Mouse (Mus musculus) kidney, adult 11 months (tissue): ENCODE measurements around the gene Gbx1.

Experiments
- DNase-seq: peaks from one replicate; pipeline ENCODE4 v3.0.0; 2022

Gbx1 gene

GRCm38 (mm10) chr5:24474723-24475261 is 52.2 kb downstream of the Gbx1 start:
- DNase-seq: no peak

DNA sequence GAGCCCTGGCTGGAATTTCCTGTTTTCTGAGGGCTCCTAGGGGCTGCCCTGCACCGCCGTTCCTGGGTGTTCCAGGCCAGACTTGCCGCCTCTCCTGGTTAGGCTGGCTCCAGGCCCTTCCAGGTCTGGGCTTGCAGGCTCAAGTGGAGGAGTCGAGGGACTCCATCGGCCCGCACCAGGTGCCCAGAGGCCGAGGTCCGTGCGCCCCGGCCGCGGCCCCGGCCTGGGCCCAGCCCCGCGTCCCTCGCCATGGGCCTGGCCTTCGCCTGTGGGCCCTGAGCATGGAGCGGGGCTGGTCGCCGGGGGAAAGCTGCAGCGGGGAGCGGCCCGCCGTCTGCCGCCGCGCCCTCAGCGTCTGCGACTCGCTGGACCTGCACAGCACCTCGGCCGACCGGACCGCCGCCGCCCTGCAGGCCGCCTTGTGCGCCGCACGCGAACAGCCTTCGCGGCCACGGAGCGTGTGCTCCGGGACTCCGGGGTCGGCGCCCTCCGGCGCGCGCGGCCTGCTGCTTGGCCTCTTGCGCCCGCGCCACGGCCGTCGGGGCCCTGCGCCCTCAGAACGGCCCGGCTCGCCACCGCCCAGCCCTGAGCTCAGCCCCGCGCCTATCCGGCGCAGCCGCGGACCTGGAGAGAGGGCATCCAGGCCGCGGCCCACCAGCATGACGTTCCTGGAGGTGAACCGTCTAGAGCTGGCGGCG is 52.8 kb downstream of the Gbx1 start:
- DNase-seq: no peak

GRCm38 (mm10) chr5:24472884-24473619 is 54.0 kb downstream of the Gbx1 start:
- DNase-seq: no peak

- peak; percentile 65 for DNase-seq
These were observed 56.4 kb downstream of the Gbx1 start for GRCm38 (mm10) chr5:24470600-24470999.

DNA sequence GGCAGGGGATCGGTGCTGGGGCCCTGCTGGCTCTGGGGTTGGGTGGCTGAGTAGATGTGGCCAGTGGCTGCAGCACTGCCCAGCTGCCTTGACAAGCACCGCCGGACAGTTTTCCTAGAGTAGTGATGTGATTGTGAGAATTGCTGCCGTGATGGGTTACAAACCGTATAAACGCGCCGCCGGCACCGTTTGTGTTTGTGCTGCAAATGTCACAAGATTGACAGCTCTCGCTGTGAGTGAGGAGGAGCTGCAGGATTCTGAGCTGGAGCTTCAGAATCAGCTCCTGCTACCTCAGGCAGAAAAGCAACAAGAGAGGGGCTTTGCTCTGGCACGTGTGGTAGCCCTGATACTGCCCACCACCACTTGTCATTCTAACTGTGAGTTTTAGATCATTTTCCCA is 60.2 kb downstream of the Gbx1 start:
- DNase-seq: no peak

DNA sequence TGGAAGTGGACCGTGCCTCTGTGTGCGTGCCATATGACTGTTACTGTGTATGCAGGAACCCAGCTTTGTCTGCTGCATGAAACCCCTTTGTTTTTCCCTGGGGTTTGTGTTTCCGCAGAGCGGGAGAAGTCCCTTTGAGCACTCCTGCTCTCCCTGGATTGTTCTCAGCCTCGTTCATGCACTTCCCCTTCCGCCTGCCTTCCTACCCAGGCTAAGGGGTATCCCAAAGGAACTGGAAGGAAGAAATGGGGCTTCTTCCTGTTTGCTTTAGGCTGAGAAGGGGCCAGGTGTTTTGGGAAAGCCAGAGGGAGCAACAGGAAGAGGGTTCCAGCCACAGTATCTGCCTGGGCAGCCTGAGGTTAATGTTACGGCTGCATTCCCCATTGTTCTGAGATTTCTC is 71.4 kb downstream of the Gbx1 start:
- no peak for DNase-seq

- no peak for DNase-seq
These were observed 71.9 kb downstream of the Gbx1 start for GRCm38 (mm10) chr5:24455076-24455475.

DNA sequence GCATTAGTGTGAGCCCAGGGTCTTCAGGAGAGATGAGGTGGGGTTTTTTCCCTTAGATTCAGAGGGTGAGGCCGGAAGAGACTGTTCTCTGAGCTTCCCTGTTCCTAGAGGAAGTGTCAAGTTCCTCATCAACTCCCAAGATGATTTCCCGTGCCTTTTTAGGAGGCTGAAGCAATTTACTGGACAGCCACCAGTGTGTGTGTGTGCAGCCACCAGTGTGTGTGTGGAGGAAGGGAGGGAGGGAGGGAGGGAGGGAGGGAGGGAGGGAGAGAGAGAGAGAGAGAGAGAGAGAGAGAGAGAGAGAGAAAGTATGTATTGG is 73.1 kb downstream of the Gbx1 start:
- DNase-seq: no peak

GRCm38 (mm10) chr5:24453283-24453984 is 73.6 kb downstream of the Gbx1 start:
- DNase-seq: no peak
